Mouse (Mus musculus) embryonic facial prominence, embryonic 11.5 days (tissue): Measurements from ENCODE around the gene Zfp811. TPM values are rescaled to one million over a fixed set of nuclear protein-coding genes. Genes with fewer than 3 reads are reported as not detected.
A peak's percentile ranks its signal among the peaks of the same experiment; 100 is the strongest.

Source experiments
- ATAC-seq: fragments of 200-750 bp; cut with Nextera tagmentation; replicated peaks from 2 replicates; pipeline ENCODE4 v1.8.0; 2017; ENCODE audit warnings: low read depth; ENCODE audit not compliant: insufficient number of reproducible peaks, low FRiP score, low TSS enrichment
- DNase-seq: peaks from one replicate; pipeline ENCODE4 v3.0.0-alpha.2; 2015; ENCODE audit warnings: low spot score
- H3K27ac ChIP-seq: fragments of 300-500 bp; sonication (generic); replicated peaks from 2 replicates; pipeline ENCODE4 v1.5.1; 2014; ENCODE audit warnings: mild to moderate bottlenecking, low read depth, low read length, control low read depth
- H3K27me3 ChIP-seq: fragments of 300-500 bp; sonication (generic); 2 replicates; pipeline ENCODE4 v1.6.1; 2014; ENCODE audit warnings: mild to moderate bottlenecking, low read length, moderate library complexity, mixed read lengths; ENCODE audit not compliant: control insufficient read depth, insufficient read depth
- H3K36me3 ChIP-seq: fragments of 300-500 bp; sonication (generic); replicated peaks from 2 replicates; pipeline ENCODE4 v1.6.1; 2014; ENCODE audit warnings: low read depth, mild to moderate bottlenecking, low read length, moderate library complexity, mixed read lengths; ENCODE audit not compliant: control insufficient read depth, insufficient read depth
- H3K4me1 ChIP-seq: fragments of 300-500 bp; sonication (generic); 2 replicates; pipeline ENCODE4 v1.6.1; 2014; ENCODE audit warnings: low read length, mixed read lengths; ENCODE audit not compliant: control insufficient read depth, insufficient read depth
- H3K4me2 ChIP-seq: fragments of 300-500 bp; sonication (generic); 2 replicates; pipeline ENCODE4 v1.6.1; 2014; ENCODE audit warnings: low read depth, mild to moderate bottlenecking, control low read depth, low read length, moderate library complexity
- H3K4me3 ChIP-seq: fragments of 300-500 bp; sonication (generic); 2 replicates; pipeline ENCODE4 v1.5.1; 2014; ENCODE audit warnings: low read depth, low read length, control low read depth
- H3K9ac ChIP-seq: fragments of 300-500 bp; sonication (generic); replicated peaks from 2 replicates; pipeline ENCODE4 v1.6.1; 2014; ENCODE audit warnings: mild to moderate bottlenecking, control low read depth, low read length
- H3K9me3 ChIP-seq: fragments of 300-500 bp; sonication (generic); replicated peaks from 2 replicates; pipeline ENCODE4 v1.6.1; 2016; ENCODE audit warnings: mild to moderate bottlenecking, low read length, inconsistent platforms, mixed read lengths; ENCODE audit not compliant: control insufficient read depth
- WGBS: fragments of 180-500 bp; shearing (Covaris S2); extraction: QIAGEN DNeasy Blood & Tissue Kit; methylation state at CpG from one replicate; pipeline ENCODE4 v1.1.7; 2014; 5-methylcytosine and 5-hydroxymethylcytosine counted together
- polyA plus RNA-seq: library from polyadenylated mRNA; unstranded; fragments of >200 nt; fragmentation: Nextera tagmentation; extraction: Ambion mirVana; gene quantifications from 2 replicates; pipeline ENCODE4 v1.2.1, GENCODE M21; 2014

The Zfp811 gene
- polyA plus RNA-seq, 1 experiment from 2014 or later = 13.2 TPM

- H3K9ac ChIP-seq = no peak overlapping the region; the same call in 1 of the 2 replicates
- H3K4me2 ChIP-seq = peak overlapping the region; percentile 32
- DNase-seq (no peak), ATAC-seq (no peak)
- no peaks in the 10 kb centered on the region for H3K4me1 ChIP-seq
- H3K9me3 ChIP-seq = no peaks in the 10 kb centered on the region
- peak overlapping the region; percentile 90 for H3K4me3 ChIP-seq
- H3K27ac ChIP-seq = no peak overlapping the region
- H3K27me3 ChIP-seq = no peaks in the 10 kb centered on the region
- WGBS = 70% methylated on average over 6 of the region's 6 CpGs
- H3K36me3 ChIP-seq = no peaks in the 10 kb centered on the region; the same call in none of the 2 replicates
Observed at GRCm38 (mm10) chr17:32786944-32787343, 22.8 kb downstream of the Zfp811 start.

DNA sequence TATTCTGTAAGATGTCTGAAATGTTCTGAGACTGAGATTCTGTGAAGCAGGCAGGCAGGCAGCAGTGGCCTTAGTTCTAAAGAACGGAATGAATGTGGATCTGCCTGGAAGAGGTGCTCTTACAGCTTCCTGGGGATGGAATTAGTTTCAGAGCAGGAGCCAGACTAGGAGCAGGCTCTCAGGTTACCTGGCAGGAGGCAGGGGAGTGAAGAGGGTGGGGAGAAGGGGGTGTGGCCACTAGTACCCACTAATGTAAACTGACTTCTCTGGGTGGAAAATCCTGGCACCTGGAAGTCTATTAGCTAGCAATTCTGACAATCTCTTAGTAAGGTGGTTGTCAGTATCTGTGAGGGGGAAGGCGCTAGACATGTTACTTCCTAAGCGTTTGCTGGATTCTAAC, 24.1 kb downstream of the Zfp811 start:
- Histone ChIP-seq H3K9ac (no peak overlapping the region), H3K4me3 (no peak overlapping the region), H3K27me3 (no peaks in the 10 kb centered on the region), H3K9me3 (no peaks in the 10 kb centered on the region), H3K36me3 (no peaks in the 10 kb centered on the region; the same call in none of the 2 replicates), H3K4me2 (no peak overlapping the region), H3K4me1 (no peaks in the 10 kb centered on the region), H3K27ac (no peak overlapping the region)
- peak; percentile 9 for DNase-seq
- ATAC-seq = no peak
- WGBS = 79% methylated on average over 3 of the region's 3 CpGs

DNA sequence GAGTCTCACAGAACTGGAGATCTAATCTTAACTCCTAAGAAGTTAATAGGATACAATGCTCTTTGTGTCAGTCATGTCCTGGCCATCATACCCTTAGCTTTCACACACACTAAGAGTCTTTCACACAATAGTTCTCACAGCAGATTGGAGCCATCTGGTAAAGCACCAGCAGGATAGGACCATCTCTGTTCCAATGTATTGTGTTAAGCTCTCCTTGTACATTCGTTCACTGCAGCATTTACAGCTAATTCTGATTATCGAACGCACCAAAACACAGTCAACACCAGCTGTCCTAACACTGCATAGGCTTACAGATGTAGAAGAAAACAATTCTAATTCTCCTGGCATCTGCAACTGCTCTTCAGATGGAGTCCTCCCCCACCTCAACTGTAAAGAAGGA, 32.2 kb downstream of the Zfp811 start:
- Histone ChIP-seq H3K4me3 (no peak overlapping the region), H3K27ac (no peak overlapping the region), H3K4me1 (no peaks in the 10 kb centered on the region), H3K36me3 (peaks cover 7% of the 10 kb centered on the region), H3K4me2 (no peak overlapping the region), H3K9me3 (no peaks in the 10 kb centered on the region), H3K27me3 (no peaks in the 10 kb centered on the region), H3K9ac (no peak overlapping the region)
- 90% methylated on average over 3 of the region's 3 CpGs for WGBS
- ATAC-seq (no peak), DNase-seq (no peak)

DNA sequence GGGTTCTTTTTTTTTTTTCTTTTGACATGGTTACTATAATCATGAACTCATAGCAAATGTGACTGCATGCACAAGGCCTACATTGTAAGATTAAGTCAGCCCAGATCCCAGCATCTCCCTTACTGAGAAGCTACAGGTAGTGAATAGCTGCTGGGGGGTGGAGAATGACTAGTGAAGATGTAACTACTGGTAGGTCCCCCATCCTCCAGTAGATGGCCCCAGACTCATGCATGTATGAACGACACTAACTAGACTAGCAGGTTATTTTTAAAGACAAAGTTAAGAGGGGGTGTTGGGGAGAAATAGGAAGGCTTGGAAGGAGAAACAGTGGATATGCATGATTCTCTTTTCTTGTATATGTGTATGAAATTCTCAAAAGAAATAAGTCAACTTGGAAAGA, 38.5 kb downstream of the Zfp811 start:
- Histone ChIP-seq H3K4me3 (no peak overlapping the region), H3K9ac (no peak overlapping the region), H3K36me3 (peaks cover 14% of the 10 kb centered on the region), H3K9me3 (no peaks in the 10 kb centered on the region), H3K4me2 (no peak overlapping the region), H3K27me3 (no peaks in the 10 kb centered on the region), H3K27ac (no peak overlapping the region), H3K4me1 (no peaks in the 10 kb centered on the region)
- DNase-seq (no peak), ATAC-seq (no peak)
- 86% methylated on average over 1 of the region's 1 CpGs for WGBS

DNA sequence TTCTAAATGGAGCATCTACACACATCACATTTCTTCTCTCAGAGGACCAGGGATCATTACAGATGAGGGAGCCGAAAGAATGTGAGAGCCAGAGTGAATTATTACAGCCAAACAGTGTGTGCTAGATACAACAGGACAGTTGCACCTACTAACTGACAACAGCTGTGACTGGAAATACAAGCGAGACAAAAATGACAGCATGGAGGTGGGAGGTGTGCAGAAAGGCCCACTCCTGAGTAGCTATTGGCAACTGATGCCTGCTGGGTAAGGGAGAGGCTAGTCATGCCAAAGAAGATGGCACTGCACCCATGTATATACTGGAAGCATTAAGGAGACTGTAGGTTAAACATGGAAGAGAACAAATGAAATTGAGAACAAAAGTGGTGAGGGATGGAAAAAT, 43.3 kb downstream of the Zfp811 start:
- H3K36me3 ChIP-seq = peaks cover 13% of the 10 kb centered on the region
- ATAC-seq = no peak

DNA sequence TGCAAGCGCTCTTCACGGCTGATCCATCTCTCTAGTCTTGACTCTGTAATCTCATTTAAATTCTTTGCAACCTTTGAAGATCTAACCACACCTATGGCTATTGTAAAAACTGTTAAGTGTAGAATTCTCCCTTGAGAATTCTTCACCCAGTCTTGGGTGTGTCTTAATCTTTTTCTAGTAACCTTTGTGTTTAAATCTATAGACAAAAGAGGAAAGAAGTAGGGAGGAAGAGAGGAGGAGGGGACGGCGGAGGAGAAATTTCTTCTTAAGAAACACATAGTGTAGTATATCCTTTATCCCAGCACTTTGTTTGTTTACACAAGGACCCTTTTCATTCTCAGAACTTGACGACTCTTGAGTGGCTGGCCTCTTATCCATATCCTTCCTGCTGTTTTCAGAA, 52.4 kb downstream of the Zfp811 start:
- no peak overlapping the region for H3K4me2 ChIP-seq
- no peaks in the 10 kb centered on the region for H3K9me3 ChIP-seq
- 70% methylated on average over 5 of the region's 5 CpGs for WGBS
- no peak overlapping the region for H3K27ac ChIP-seq
- DNase-seq = no peak
- no peaks in the 10 kb centered on the region for H3K4me1 ChIP-seq
- H3K4me3 ChIP-seq = no peak overlapping the region
- ATAC-seq = no peak
- H3K36me3 ChIP-seq = no peaks in the 10 kb centered on the region
- H3K9ac ChIP-seq = no peak overlapping the region
- no peaks in the 10 kb centered on the region for H3K27me3 ChIP-seq

More for the DNA sequence above, 43.3 kb downstream of the Zfp811 start:
- H3K9ac ChIP-seq = no peak overlapping the region
- no peak overlapping the region for H3K27ac ChIP-seq
- no peak for DNase-seq
- WGBS = 93% methylated on average over 2 of the region's 2 CpGs
- H3K4me1 ChIP-seq = no peaks in the 10 kb centered on the region
- H3K9me3 ChIP-seq = 0 out of 2 replicates have a peak, but pooled peaks cover 2% of the 10 kb centered on the region
- H3K4me3 ChIP-seq = no peak overlapping the region
- no peaks in the 10 kb centered on the region for H3K27me3 ChIP-seq
- H3K4me2 ChIP-seq = no peak overlapping the region

- H3K27me3 ChIP-seq = no peaks in the 10 kb centered on the region
- no peak overlapping the region for H3K9ac ChIP-seq
- H3K36me3 ChIP-seq = no peaks in the 10 kb centered on the region
- DNase-seq (peak; percentile 54), ATAC-seq (no peak)
- H3K4me2 ChIP-seq = no peak overlapping the region
- no peak overlapping the region for H3K4me3 ChIP-seq
- 13% methylated on average over 12 of the region's 12 CpGs for WGBS
- no peaks in the 10 kb centered on the region for H3K4me1 ChIP-seq
- H3K27ac ChIP-seq = no peak overlapping the region
- H3K9me3 ChIP-seq = no peaks in the 10 kb centered on the region
Observed at GRCm38 (mm10) chr17:32753634-32754033, 56.1 kb downstream of the Zfp811 start.

DNA sequence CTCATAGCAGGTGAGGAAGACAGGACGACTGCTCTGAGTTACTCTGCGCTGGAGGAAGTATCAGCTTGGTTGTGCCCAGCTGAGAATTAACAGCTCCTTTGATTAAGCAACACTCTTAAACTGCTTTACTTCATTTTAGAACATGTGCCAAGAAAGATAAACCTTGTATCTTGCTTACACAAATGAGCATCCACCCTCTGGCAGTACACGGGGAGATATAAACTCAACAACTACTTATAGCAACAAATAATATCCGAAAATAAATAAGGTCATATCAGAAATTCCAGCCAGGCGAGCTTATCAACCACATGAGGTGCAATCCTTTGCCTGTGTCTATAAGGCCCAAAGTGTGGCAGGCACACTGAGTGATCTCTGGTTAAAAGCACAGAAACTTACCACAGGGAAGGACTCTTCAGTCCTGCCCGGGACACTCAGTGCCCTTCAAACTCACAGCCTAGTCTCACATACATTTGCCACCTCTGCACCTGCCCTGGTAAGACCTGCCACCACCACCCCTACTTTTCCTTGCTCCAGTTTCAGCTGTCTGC, 56.8 kb downstream of the Zfp811 start:
- Histone ChIP-seq H3K4me2 (no peak overlapping the region), H3K27ac (no peak overlapping the region), H3K4me1 (no peaks in the 10 kb centered on the region), H3K9me3 (no peaks in the 10 kb centered on the region), H3K36me3 (no peaks in the 10 kb centered on the region), H3K9ac (no peak overlapping the region), H3K4me3 (no peak overlapping the region), H3K27me3 (no peaks in the 10 kb centered on the region)
- 75% methylated on average over 6 of the region's 6 CpGs for WGBS
- ATAC-seq = no peak
- no peak for DNase-seq
